Mouse (Mus musculus) heart, embryonic 16.5 days (tissue): ENCODE measurements around the gene Rpl6. TPM values are rescaled to one million over a fixed set of nuclear protein-coding genes. Genes with fewer than 3 reads are reported as not detected.
A peak's percentile ranks its signal among the peaks of the same experiment; 100 is the strongest.
"Not testable (repeated sequence)": the region's sequence is repeated elsewhere in the genome, so short reads cannot be mapped to it uniquely, and the experiment has no call there.

Experiments
- ATAC-seq: fragments of 200-750 bp; cut with Nextera tagmentation; replicated peaks from 2 replicates; pipeline ENCODE4 v1.8.0; 2017; ENCODE audit warnings: moderate number of reproducible peaks; ENCODE audit not compliant: insufficient read depth, low FRiP score; ENCODE audit errors: extremely low read depth
- H3K27ac ChIP-seq: fragments of 300-500 bp; sonication (generic); 2 replicates; pipeline ENCODE4 v1.5.1; 2014; ENCODE audit warnings: mild to moderate bottlenecking, low read length, control low read depth, moderate library complexity
- H3K27me3 ChIP-seq: fragments of 300-500 bp; sonication (generic); 2 replicates; pipeline ENCODE4 v1.6.1; 2014; ENCODE audit warnings: low read length, mixed read lengths; ENCODE audit not compliant: control insufficient read depth, insufficient read depth
- H3K36me3 ChIP-seq: fragments of 300-500 bp; sonication (generic); 2 replicates; pipeline ENCODE4 v1.6.1; 2014; ENCODE audit not compliant: control insufficient read depth, insufficient read depth
- H3K4me1 ChIP-seq: fragments of 300-500 bp; sonication (generic); 2 replicates; pipeline ENCODE4 v1.6.1; 2014; ENCODE audit warnings: low read length, mixed read lengths; ENCODE audit not compliant: control insufficient read depth, insufficient read depth
- H3K4me2 ChIP-seq: fragments of 300-500 bp; sonication (generic); 2 replicates; pipeline ENCODE4 v1.6.1; 2014; ENCODE audit warnings: low read depth, mild to moderate bottlenecking, control low read depth, low read length
- H3K4me3 ChIP-seq: fragments of 300-500 bp; sonication (generic); 2 replicates; pipeline ENCODE4 v1.5.1; 2014; ENCODE audit warnings: mild to moderate bottlenecking, control low read depth, low read length
- H3K9ac ChIP-seq: fragments of 300-500 bp; sonication (generic); 2 replicates; pipeline ENCODE4 v1.6.1; 2014; ENCODE audit warnings: low read length, control low read depth
- H3K9me3 ChIP-seq: fragments of 300-500 bp; sonication (generic); replicated peaks from 2 replicates; pipeline ENCODE4 v1.6.1; 2016; ENCODE audit warnings: low read length; ENCODE audit not compliant: control insufficient read depth
- WGBS: fragments of 180-500 bp; shearing (Covaris S2); extraction: QIAGEN DNeasy Blood & Tissue Kit; methylation state at CpG from one replicate; pipeline ENCODE4 v1.1.7; 2014; 5-methylcytosine and 5-hydroxymethylcytosine counted together
- polyA plus RNA-seq: library from polyadenylated mRNA; unstranded; fragments of >200 nt; fragmentation: Nextera tagmentation; extraction: Ambion mirVana; gene quantifications from 2 replicates; pipeline ENCODE4 v1.2.1, GENCODE M21; 2015

Gene Rpl6
- polyA plus RNA-seq, 1 experiment from 2014 or later = 345 TPM

GRCm38 (mm10) chr5:121226845-121227244 is 22.6 kb downstream of the Rpl6 start:
- Histone ChIP-seq H3K4me1 (peaks cover 14% of the 10 kb centered on the region), H3K27ac (no peak overlapping the region), H3K9me3 (no peaks in the 10 kb centered on the region), H3K36me3 (no peaks in the 10 kb centered on the region), H3K4me2 (no peak overlapping the region), H3K27me3 (no peaks in the 10 kb centered on the region), H3K9ac (no peak overlapping the region), H3K4me3 (no peak overlapping the region)
- no peak for ATAC-seq
- WGBS = 81% methylated on average over 4 of the region's 4 CpGs

GRCm38 (mm10) chr5:121227330-121227729 is 23.0 kb downstream of the Rpl6 start:
- not testable (repeated sequence) for H3K9ac ChIP-seq, H3K36me3 ChIP-seq, H3K4me3 ChIP-seq, H3K27ac ChIP-seq, ATAC-seq, H3K9me3 ChIP-seq, H3K4me2 ChIP-seq, H3K27me3 ChIP-seq
- peaks cover 14% of the 10 kb centered on the region for H3K4me1 ChIP-seq
- 68% methylated on average over 1 of the region's 1 CpGs for WGBS

- H3K27me3 ChIP-seq = no peaks in the 10 kb centered on the region
- H3K27ac ChIP-seq = no peak overlapping the region
- WGBS = 88% methylated on average over 2 of the region's 2 CpGs
- ATAC-seq = no peak
- H3K4me1 ChIP-seq = peaks cover 14% of the 10 kb centered on the region
- no peaks in the 10 kb centered on the region for H3K9me3 ChIP-seq
- no peak overlapping the region for H3K9ac ChIP-seq
- H3K36me3 ChIP-seq = no peaks in the 10 kb centered on the region
- no peak overlapping the region for H3K4me2 ChIP-seq
- no peak overlapping the region for H3K4me3 ChIP-seq
Measured at GRCm38 (mm10) chr5:121229182-121229581, 24.9 kb downstream of the Rpl6 start.

- H3K27me3 ChIP-seq = no peaks in the 10 kb centered on the region
- H3K4me2 ChIP-seq = no peak overlapping the region
- H3K4me1 ChIP-seq = peaks cover 10% of the 10 kb centered on the region
- no peaks in the 10 kb centered on the region for H3K36me3 ChIP-seq
- no peak overlapping the region for H3K4me3 ChIP-seq
- H3K9ac ChIP-seq = no peak overlapping the region
- H3K27ac ChIP-seq = no peak overlapping the region
- WGBS = 68% methylated on average over 9 of the region's 9 CpGs
- no peaks in the 10 kb centered on the region for H3K9me3 ChIP-seq
- no peak for ATAC-seq
Measured at GRCm38 (mm10) chr5:121230811-121231210, 26.5 kb downstream of the Rpl6 start.

GRCm38 (mm10) chr5:121232789-121233188 is 28.5 kb downstream of the Rpl6 start:
- WGBS = 95% methylated on average over 1 of the region's 1 CpGs

GRCm38 (mm10) chr5:121233726-121234125 is 29.4 kb downstream of the Rpl6 start:
- no peak for ATAC-seq
- Histone ChIP-seq H3K27ac (no peak overlapping the region), H3K27me3 (no peaks in the 10 kb centered on the region), H3K9ac (no peak overlapping the region), H3K36me3 (no peaks in the 10 kb centered on the region), H3K9me3 (no peaks in the 10 kb centered on the region), H3K4me3 (no peak overlapping the region), H3K4me2 (no peak overlapping the region), H3K4me1 (peaks cover 7% of the 10 kb centered on the region)
- 59% methylated on average over 2 of the region's 2 CpGs for WGBS

More at GRCm38 (mm10) chr5:121232789-121233188, 28.5 kb downstream of the Rpl6 start:
- Histone ChIP-seq H3K4me3 (no peak overlapping the region), H3K27ac (no peak overlapping the region), H3K27me3 (no peaks in the 10 kb centered on the region), H3K9me3 (no peaks in the 10 kb centered on the region), H3K4me1 (peaks cover 7% of the 10 kb centered on the region), H3K4me2 (no peak overlapping the region), H3K9ac (no peak overlapping the region), H3K36me3 (no peaks in the 10 kb centered on the region)
- ATAC-seq = no peak

GRCm38 (mm10) chr5:121236171-121236570 is 31.9 kb downstream of the Rpl6 start:
- no peak overlapping the region for H3K4me2 ChIP-seq
- H3K36me3 ChIP-seq = no peaks in the 10 kb centered on the region
- ATAC-seq = 0 out of 2 replicates have a peak, but pooled peaks have one; percentile 60
- H3K27me3 ChIP-seq = no peaks in the 10 kb centered on the region
- no peak overlapping the region for H3K4me3 ChIP-seq
- H3K9me3 ChIP-seq = no peaks in the 10 kb centered on the region
- H3K9ac ChIP-seq = no peak overlapping the region
- 15% methylated on average over 5 of the region's 5 CpGs for WGBS
- peaks cover 7% of the 10 kb centered on the region for H3K4me1 ChIP-seq
- H3K27ac ChIP-seq = peak overlapping the region; percentile 60

- Histone ChIP-seq H3K27me3 (no peaks in the 10 kb centered on the region), H3K9me3 (no peaks in the 10 kb centered on the region), H3K36me3 (no peaks in the 10 kb centered on the region), H3K9ac (no peak overlapping the region), H3K4me3 (no peak overlapping the region), H3K4me2 (no peak overlapping the region), H3K4me1 (peaks cover 7% of the 10 kb centered on the region), H3K27ac (no peak overlapping the region)
- ATAC-seq = no peak
- WGBS = 84% methylated on average over 2 of the region's 2 CpGs
Measured at GRCm38 (mm10) chr5:121238208-121238607, 33.9 kb downstream of the Rpl6 start.

- no peak for ATAC-seq
- Histone ChIP-seq H3K4me3 (no peak overlapping the region), H3K4me1 (peaks cover 7% of the 10 kb centered on the region), H3K27me3 (no peaks in the 10 kb centered on the region), H3K4me2 (no peak overlapping the region), H3K9me3 (no peaks in the 10 kb centered on the region), H3K9ac (no peak overlapping the region), H3K36me3 (no peaks in the 10 kb centered on the region), H3K27ac (no peak overlapping the region)
- WGBS = 69% methylated on average over 5 of the region's 5 CpGs
Measured at GRCm38 (mm10) chr5:121239846-121240245, 35.6 kb downstream of the Rpl6 start.

GRCm38 (mm10) chr5:121241182-121241581 is 36.9 kb downstream of the Rpl6 start:
- no peak for ATAC-seq
- Histone ChIP-seq H3K36me3 (no peaks in the 10 kb centered on the region), H3K9me3 (no peaks in the 10 kb centered on the region), H3K4me2 (no peak overlapping the region), H3K4me1 (peaks cover 9% of the 10 kb centered on the region), H3K4me3 (no peak overlapping the region), H3K27me3 (no peaks in the 10 kb centered on the region), H3K27ac (no peak overlapping the region), H3K9ac (no peak overlapping the region)
